Mouse (Mus musculus): Measurements from ENCODE around the gene Gm9903. TPM values are rescaled to one million over a fixed set of nuclear protein-coding genes. Genes with fewer than 3 reads are reported as not detected.
A peak's percentile ranks its signal among the peaks of the same experiment; 100 is the strongest.

Gm9903 gene
- polyA plus RNA-seq (2015; fragmentation: Nextera tagmentation; extraction: Ambion mirVana): 0.83 and 1.2 TPM in 2 replicates

GRCm38 (mm10) chr5:33629301-33629987 lies at the start of gene Gm9903, which contains the start of gene Fam53a:
TSS of gene Gm9903 (plus strand) at chr5:33629925.
TSS of gene Fam53a (minus strand) at chr5:33629635.
- peak; percentile 95 for ATAC-seq (ENCODE audit: extremely low read depth, insufficient number of reproducible peaks, low FRiP score, low TSS enrichment)
- Histone ChIP-seq H3K9me3 (no peaks in the 10 kb centered on the region), H3K4me2 (peak within 1 kb of the TSS; percentile 87), H3K36me3 (peaks cover 7% of the 10 kb centered on the region), H3K27me3 (replicated peaks) (no peaks in the 10 kb centered on the region), H3K9ac (peak within 1 kb of the TSS; percentile 91), H3K27ac (replicated peaks) (peak within 1 kb of the TSS; percentile 91), H3K4me1 (peaks cover 29% of the 10 kb centered on the region), H3K4me3 (peak within 1 kb of the TSS; percentile 77)
- WGBS: under 1% methylated on average over 98 of the region's 99 CpGs

- Histone ChIP-seq H3K4me3 (no peak overlapping the region), H3K9me3 (no peaks in the 10 kb centered on the region), H3K27ac (replicated peaks) (no peak overlapping the region), H3K4me1 (peaks cover 14% of the 10 kb centered on the region), H3K36me3 (no peaks in the 10 kb centered on the region), H3K27me3 (replicated peaks) (no peaks in the 10 kb centered on the region), H3K4me2 (no peak overlapping the region), H3K9ac (no peak overlapping the region)
- ATAC-seq (ENCODE audit: extremely low read depth, insufficient number of reproducible peaks, low FRiP score, low TSS enrichment): no peak
- WGBS: 71% methylated on average over 1 of the region's 1 CpGs
These were observed 49.4 kb upstream of the Gm9903 start for GRCm38 (mm10) chr5:33580336-33580735.

- ATAC-seq (ENCODE audit: extremely low read depth, insufficient number of reproducible peaks, low FRiP score, low TSS enrichment): no peak
- WGBS: 70% methylated on average over 18 of the region's 18 CpGs
- no peak overlapping the region for H3K9ac ChIP-seq
These were observed 42.1 kb upstream of the Gm9903 start for GRCm38 (mm10) chr5:33587498-33588058.

GRCm38 (mm10) chr5:33588066-33588465 lies 41.7 kb upstream of the Gm9903 start:
- Histone ChIP-seq H3K36me3 (no peaks in the 10 kb centered on the region), H3K9me3 (no peaks in the 10 kb centered on the region), H3K4me2 (no peak overlapping the region), H3K4me1 (peaks cover 4% of the 10 kb centered on the region; the same call in 1 of the 2 replicates), H3K27ac (replicated peaks) (no peak overlapping the region), H3K27me3 (replicated peaks) (peaks cover 5% of the 10 kb centered on the region), H3K9ac (no peak overlapping the region), H3K4me3 (no peak overlapping the region)
- ATAC-seq (ENCODE audit: extremely low read depth, insufficient number of reproducible peaks, low FRiP score, low TSS enrichment): no peak
- 62% methylated on average over 3 of the region's 3 CpGs for WGBS

More at GRCm38 (mm10) chr5:33587498-33588058, 42.1 kb upstream of the Gm9903 start:
- no peak overlapping the region for H3K27ac ChIP-seq (replicated peaks)
- no peaks in the 10 kb centered on the region for H3K36me3 ChIP-seq
- H3K4me1 ChIP-seq: peaks cover 8% of the 10 kb centered on the region; the same call in 1 of the 2 replicates
- H3K27me3 ChIP-seq (replicated peaks): peaks cover 5% of the 10 kb centered on the region
- H3K4me3 ChIP-seq: no peak overlapping the region
- no peaks in the 10 kb centered on the region for H3K9me3 ChIP-seq
- no peak overlapping the region for H3K4me2 ChIP-seq

GRCm38 (mm10) chr5:33589221-33589888 lies 40.4 kb upstream of the Gm9903 start:
- WGBS: 63% methylated on average over 5 of the region's 5 CpGs
- Histone ChIP-seq H3K27me3 (replicated peaks) (peaks cover 5% of the 10 kb centered on the region), H3K9me3 (no peaks in the 10 kb centered on the region), H3K9ac (no peak overlapping the region), H3K4me2 (no peak overlapping the region), H3K4me1 (no peaks in the 10 kb centered on the region), H3K4me3 (no peak overlapping the region), H3K36me3 (no peaks in the 10 kb centered on the region), H3K27ac (replicated peaks) (no peak overlapping the region)
- ATAC-seq (ENCODE audit: extremely low read depth, insufficient number of reproducible peaks, low FRiP score, low TSS enrichment): no peak

- H3K4me2 ChIP-seq: no peak overlapping the region
- peaks cover 11% of the 10 kb centered on the region for H3K36me3 ChIP-seq
- no peak overlapping the region for H3K9ac ChIP-seq
- ATAC-seq (ENCODE audit: extremely low read depth, insufficient number of reproducible peaks, low FRiP score, low TSS enrichment): no peak
- H3K9me3 ChIP-seq: no peaks in the 10 kb centered on the region
- no peaks in the 10 kb centered on the region for H3K27me3 ChIP-seq (replicated peaks)
- H3K4me1 ChIP-seq: no peaks in the 10 kb centered on the region
- WGBS: 34% methylated on average over 2 of the region's 2 CpGs
- H3K27ac ChIP-seq (replicated peaks): no peak overlapping the region
- H3K4me3 ChIP-seq: no peak overlapping the region
These were observed 36.1 kb upstream of the Gm9903 start for GRCm38 (mm10) chr5:33593620-33594019.

- peaks cover 83% of the 10 kb centered on the region for H3K36me3 ChIP-seq
- H3K9ac ChIP-seq: 0 out of 2 replicates have a peak overlapping the region, but pooled peaks have one; percentile 10
- 0 out of 2 replicates have a peak, but pooled peaks cover 5% of the 10 kb centered on the region for H3K4me1 ChIP-seq
- WGBS: 85% methylated on average over 5 of the region's 5 CpGs
- H3K27me3 ChIP-seq (replicated peaks): no peaks in the 10 kb centered on the region
- ATAC-seq (ENCODE audit: extremely low read depth, insufficient number of reproducible peaks, low FRiP score, low TSS enrichment): no peak
- H3K4me3 ChIP-seq: no peak overlapping the region
- H3K27ac ChIP-seq (replicated peaks): no peak overlapping the region
- no peaks in the 10 kb centered on the region for H3K9me3 ChIP-seq
- no peak overlapping the region for H3K4me2 ChIP-seq
These were observed 24.4 kb upstream of the Gm9903 start for GRCm38 (mm10) chr5:33605314-33605713.

- Histone ChIP-seq H3K27me3 (replicated peaks) (no peaks in the 10 kb centered on the region), H3K9me3 (no peaks in the 10 kb centered on the region), H3K4me2 (no peak overlapping the region), H3K4me1 (0 out of 2 replicates have a peak, but pooled peaks cover 5% of the 10 kb centered on the region), H3K4me3 (no peak overlapping the region), H3K36me3 (peaks cover 83% of the 10 kb centered on the region), H3K9ac (no peak overlapping the region), H3K27ac (replicated peaks) (no peak overlapping the region)
- ATAC-seq (ENCODE audit: extremely low read depth, insufficient number of reproducible peaks, low FRiP score, low TSS enrichment): no peak
- WGBS: 78% methylated on average over 7 of the region's 7 CpGs
These were observed 23.1 kb upstream of the Gm9903 start for GRCm38 (mm10) chr5:33606631-33607030.

GRCm38 (mm10) chr5:33607434-33607833 lies 22.3 kb upstream of the Gm9903 start:
- H3K4me1 ChIP-seq: 0 out of 2 replicates have a peak, but pooled peaks cover 5% of the 10 kb centered on the region
- no peaks in the 10 kb centered on the region for H3K9me3 ChIP-seq
- H3K4me2 ChIP-seq: no peak overlapping the region
- H3K27ac ChIP-seq (replicated peaks): no peak overlapping the region
- no peak overlapping the region for H3K9ac ChIP-seq
- H3K27me3 ChIP-seq (replicated peaks): no peaks in the 10 kb centered on the region
- WGBS: 93% methylated on average over 15 of the region's 15 CpGs
- H3K36me3 ChIP-seq: peaks cover 83% of the 10 kb centered on the region
- no peak overlapping the region for H3K4me3 ChIP-seq
- ATAC-seq (ENCODE audit: extremely low read depth, insufficient number of reproducible peaks, low FRiP score, low TSS enrichment): no peak

GRCm38 (mm10) chr5:33609226-33609625 lies 20.5 kb upstream of the Gm9903 start:
- no peak overlapping the region for H3K27ac ChIP-seq (replicated peaks)
- 0 out of 2 replicates have a peak, but pooled peaks cover 5% of the 10 kb centered on the region for H3K4me1 ChIP-seq
- no peak overlapping the region for H3K9ac ChIP-seq
- 88% methylated on average over 1 of the region's 1 CpGs for WGBS
- H3K9me3 ChIP-seq: no peaks in the 10 kb centered on the region
- peaks cover 88% of the 10 kb centered on the region for H3K36me3 ChIP-seq
- H3K4me2 ChIP-seq: no peak overlapping the region
- no peak for ATAC-seq (ENCODE audit: extremely low read depth, insufficient number of reproducible peaks, low FRiP score, low TSS enrichment)
- H3K4me3 ChIP-seq: no peak overlapping the region
- no peaks in the 10 kb centered on the region for H3K27me3 ChIP-seq (replicated peaks)

- Histone ChIP-seq H3K36me3 (peaks cover 73% of the 10 kb centered on the region), H3K27ac (replicated peaks) (no peak overlapping the region), H3K9ac (no peak overlapping the region), H3K27me3 (replicated peaks) (no peaks in the 10 kb centered on the region), H3K4me2 (no peak overlapping the region), H3K4me1 (no peaks in the 10 kb centered on the region), H3K9me3 (no peaks in the 10 kb centered on the region), H3K4me3 (no peak overlapping the region)
- ATAC-seq (ENCODE audit: extremely low read depth, insufficient number of reproducible peaks, low FRiP score, low TSS enrichment): no peak
- WGBS: 87% methylated on average over 1 of the region's 1 CpGs
These were observed 17.9 kb upstream of the Gm9903 start for GRCm38 (mm10) chr5:33611795-33612194.
